Mouse (Mus musculus) liver, embryonic 14.5 days (tissue): ENCODE results near the gene Dglucy.

Experiments
- CTCF ChIP-seq: IDR thresholded peaks from 2 replicates; pipeline ENCODE4 v1.5.1; 2016; ENCODE audit warnings: antibody characterized with exemption, low read depth, control low read depth
- EP300 ChIP-seq: IDR thresholded peaks from 2 replicates; pipeline ENCODE4 v1.6.1; 2016; ENCODE audit warnings: antibody characterized with exemption, low read depth

DNA sequence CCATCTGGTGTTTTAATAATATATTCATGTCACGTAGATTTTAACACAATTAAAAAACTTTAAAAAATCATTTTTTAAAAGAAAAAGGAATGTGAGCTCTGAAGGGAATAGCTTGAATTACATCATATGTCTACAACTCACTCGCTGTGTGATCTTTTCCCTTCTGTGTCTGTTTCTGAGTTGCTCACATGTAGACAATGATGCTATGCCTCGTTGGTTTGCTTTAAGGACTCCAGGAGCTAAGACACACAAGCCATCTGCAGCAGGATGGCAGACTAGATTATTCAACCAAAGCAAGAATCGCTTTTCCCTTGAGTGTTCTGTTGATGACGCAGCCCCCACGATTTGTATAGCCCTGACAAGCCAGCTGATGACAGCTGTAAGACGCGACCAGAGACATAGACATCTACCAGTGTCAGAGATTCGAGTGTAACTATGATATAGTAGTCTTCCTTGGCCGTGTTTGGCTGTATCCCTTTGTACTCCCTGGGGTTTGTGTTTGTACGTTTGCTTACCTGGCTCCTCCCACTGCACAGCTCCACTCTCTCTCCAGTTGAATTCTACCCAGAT lies 86.7 kb downstream of the Dglucy start:
- TF ChIP-seq CTCF (no peak), EP300 (no peak)
